Mouse (Mus musculus) ES-Bruce4 (cell line): ENCODE data around the gene Pdxp.

Experiments
- CTCF ChIP-seq: IDR thresholded peaks from one replicate; pipeline ENCODE4 v1.8.1; 2011; ENCODE audit warnings: low read depth, low read length
- POLR2A ChIP-seq: IDR thresholded peaks from one replicate; pipeline ENCODE4 v1.8.1; 2011; ENCODE audit warnings: low read length; ENCODE audit not compliant: insufficient read depth

- TF ChIP-seq CTCF (peak; percentile 52), POLR2A (no peak)
Measured at GRCm38 (mm10) chr15:78901422-78901789, 12.3 kb upstream of the Pdxp start.
